Comparison of ENCODE assay signal across 8 mouse cellular contexts in the genomic region with DNA sequence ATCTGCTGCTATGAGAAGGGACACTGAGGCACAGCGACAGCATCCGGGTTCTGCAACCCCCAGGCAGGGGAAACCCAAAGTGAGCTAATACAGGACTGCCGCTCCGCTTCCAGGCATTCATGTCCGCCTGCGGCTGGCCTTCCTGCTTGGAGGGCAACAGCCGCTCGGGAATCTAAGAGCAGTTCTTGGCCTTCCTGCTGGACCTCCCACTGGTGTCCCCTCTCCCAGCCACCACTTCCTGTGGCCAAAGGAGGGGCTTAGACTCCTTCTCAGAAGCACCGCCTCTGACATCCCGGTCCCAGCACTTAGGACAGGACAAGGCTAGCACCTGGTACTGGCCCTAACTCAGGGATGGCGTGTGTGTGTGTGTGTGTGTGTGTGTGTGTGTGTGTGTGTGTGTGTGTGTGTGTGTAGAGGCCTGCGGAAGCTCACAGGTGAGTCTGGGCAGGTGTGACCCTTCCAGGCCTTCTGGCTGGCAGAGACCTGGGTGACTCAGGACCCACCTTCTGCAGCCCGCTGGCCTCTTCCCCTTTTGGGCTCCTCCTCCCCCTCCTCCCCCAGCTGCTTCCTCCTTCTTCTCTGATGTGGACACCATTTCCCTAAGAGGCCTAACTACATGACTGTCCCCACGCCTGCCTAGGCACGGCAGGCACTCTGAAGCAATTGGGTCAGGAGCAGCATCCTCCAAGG. TPM values are rescaled to one million over a fixed set of nuclear protein-coding genes. Genes with fewer than 3 reads are reported as not detected.
DNase-seq lines count a peak whose midpoint lies in the region; ATAC-seq and TF ChIP-seq lines count a peak whose summit lies in the region.

No protein-coding gene starts in this region.

- H3K9ac ChIP-seq in forebrain, embryonic 14.5 days (ENCODE audit: low read length): peak overlapping the region; percentile 69
- H3K9ac ChIP-seq in liver, embryonic 14.5 days (replicated peaks): no peak overlapping the region

- no peak overlapping the region for H3K4me3 ChIP-seq in forebrain, embryonic 14.5 days (ENCODE audit: low read depth, low read length)
- no peak overlapping the region for H3K4me3 ChIP-seq in liver, embryonic 14.5 days (ENCODE audit: insufficient read depth in 1 of 2, low read depth in 2 of 2, low read length in 2 of 2)

- no peak for TF ChIP-seq EP300 in liver, embryonic 14.5 days (IDR thresholded peaks at IDR 0.05; ENCODE audit: low read depth)

- no peak for ATAC-seq in forebrain, embryonic 14.5 days
- no peak for ATAC-seq in liver, embryonic 14.5 days (ENCODE audit: insufficient read depth)
- peak; percentile 79 for ATAC-seq in neutrophil, adult 5-6 weeks (ENCODE audit: extremely low read depth, insufficient number of reproducible peaks, low FRiP score, poor library complexity, severe bottlenecking)

- peaks cover 23% of the 10 kb centered on the region for H3K36me3 ChIP-seq in forebrain, embryonic 14.5 days (ENCODE audit: control insufficient read depth, insufficient read depth, low read length)
- H3K36me3 ChIP-seq in liver, embryonic 14.5 days (replicated peaks; ENCODE audit: control insufficient read depth, insufficient read depth, low read depth): 0 out of 2 replicates have a peak, but pooled peaks cover 6% of the 10 kb centered on the region

- TF ChIP-seq CTCF in liver, embryonic 14.5 days (IDR thresholded peaks at IDR 0.05; ENCODE audit: low read depth): no peak

- WGBS in forebrain, embryonic 14.5 days: 34% methylated on average over 13 of the region's 15 CpGs
- 52% methylated on average over 14 of the region's 15 CpGs for WGBS in liver, embryonic 14.5 days (ENCODE audit: insufficient replicate concordance)

- H3K27me3 ChIP-seq in forebrain, embryonic 14.5 days (replicated peaks; ENCODE audit: control insufficient read depth, insufficient read depth, low read length): no peaks in the 10 kb centered on the region
- H3K27me3 ChIP-seq in liver, embryonic 14.5 days (ENCODE audit: control insufficient read depth, insufficient read depth, low read length): no peaks in the 10 kb centered on the region

- peak overlapping the region; percentile 48 for H3K4me2 ChIP-seq in forebrain, embryonic 14.5 days (ENCODE audit: low read length)
- peak overlapping the region; percentile 13; the same call in 1 of the 2 replicates for H3K4me2 ChIP-seq in liver, embryonic 14.5 days (ENCODE audit: low read depth)

- H3K27ac ChIP-seq in forebrain, embryonic 14.5 days (ENCODE audit: low read depth, low read length): peak overlapping the region; percentile 96
- no peak overlapping the region for H3K27ac ChIP-seq in liver, embryonic 14.5 days

- peaks cover 69% of the 10 kb centered on the region for H3K4me1 ChIP-seq in forebrain, embryonic 14.5 days (ENCODE audit: control insufficient read depth, insufficient read depth, low read length)
- H3K4me1 ChIP-seq in liver, embryonic 14.5 days (replicated peaks; ENCODE audit: control insufficient read depth in 2 of 2, insufficient read depth in 2 of 2, low read length in 1 of 2): peaks cover 37 to 45% of the 10 kb centered on the region in 2 experiments

- H3K9me3 ChIP-seq in forebrain, embryonic 14.5 days (replicated peaks; ENCODE audit: control insufficient read depth, low read length): no peaks in the 10 kb centered on the region
- H3K9me3 ChIP-seq in liver, embryonic 14.5 days (ENCODE audit: control insufficient read depth, low read length): no peaks in the 10 kb centered on the region

- peak; percentile 72 to 73 for DNase-seq in lung, adult 18-20 months
- no peak for DNase-seq in lung, postnatal 25 days (ENCODE audit: low spot score)
- DNase-seq in forebrain, embryonic 14.5 days (ENCODE audit: low spot score): no peak
- peak; percentile 52 for DNase-seq in induced T-regulatory cell, adult 2 months (ENCODE audit: low read depth)
- DNase-seq in liver, embryonic 14.5 days (ENCODE audit: low read depth in 3 of 3, low spot score in 3 of 3): no peak
- no peak for DNase-seq in thymus, adult 18-20 months
- no peak for DNase-seq in layer of hippocampus, adult 9-10 months (ENCODE audit: low spot score)

RNA-seq across cellular contexts. Expression of a gene that starts 6.3 kb away (rescaled TPM):
- polyA plus RNA-seq in forebrain, embryonic 14.5 days (2014; fragmentation: Nextera tagmentation; extraction: Ambion mirVana): 371 and 423 TPM in 2 replicates
- 94.3 and 124 TPM in 2 replicates for polyA plus RNA-seq in liver, embryonic 14.5 days (2012; rRNA removed)
- 137 and 138 TPM in 2 replicates for polyA plus RNA-seq in liver, embryonic 14.5 days (2014; fragmentation: Nextera tagmentation; extraction: Ambion mirVana)
- 1,051 and 1,081 TPM in 2 replicates for total RNA-seq in neutrophil, adult 5-6 weeks (2017)

RNA-seq across cellular contexts. Expression of a gene that starts 19.8 kb away (rescaled TPM):
- polyA plus RNA-seq in forebrain, embryonic 14.5 days (2014; fragmentation: Nextera tagmentation; extraction: Ambion mirVana): 0.85 and 1.3 TPM in 2 replicates
- polyA plus RNA-seq in liver, embryonic 14.5 days (2012; rRNA removed): 0.22 and 0.31 TPM in 2 replicates
- 0.25 and 0.33 TPM in 2 replicates for polyA plus RNA-seq in liver, embryonic 14.5 days (2014; fragmentation: Nextera tagmentation; extraction: Ambion mirVana)
- 0.12 TPM in 2 replicates for total RNA-seq in neutrophil, adult 5-6 weeks (2017)

RNA-seq across cellular contexts. Expression of a gene that starts 40.5 kb away (rescaled TPM):
- polyA plus RNA-seq in forebrain, embryonic 14.5 days (2014; fragmentation: Nextera tagmentation; extraction: Ambion mirVana): 32.8 and 32.9 TPM in 2 replicates
- polyA plus RNA-seq in liver, embryonic 14.5 days (2012; rRNA removed): 23.5 and 25.0 TPM in 2 replicates
- polyA plus RNA-seq in liver, embryonic 14.5 days (2014; fragmentation: Nextera tagmentation; extraction: Ambion mirVana): 15.7 and 19.7 TPM in 2 replicates
- not detected in 2 replicates for total RNA-seq in neutrophil, adult 5-6 weeks (2017)

RNA-seq across cellular contexts. Expression of a gene that starts 41.4 kb away (rescaled TPM):
- polyA plus RNA-seq in forebrain, embryonic 14.5 days (2014; fragmentation: Nextera tagmentation; extraction: Ambion mirVana): 18.7 and 19.1 TPM in 2 replicates
- polyA plus RNA-seq in liver, embryonic 14.5 days (2012; rRNA removed): 113 and 135 TPM in 2 replicates
- 149 and 173 TPM in 2 replicates for polyA plus RNA-seq in liver, embryonic 14.5 days (2014; fragmentation: Nextera tagmentation; extraction: Ambion mirVana)
- total RNA-seq in neutrophil, adult 5-6 weeks (2017): 11.2 and 20.1 TPM in 2 replicates

RNA-seq across cellular contexts. Expression of a gene that starts 48.2 kb away (rescaled TPM):
- 0.66 and 1.0 TPM in 2 replicates for polyA plus RNA-seq in forebrain, embryonic 14.5 days (2014; fragmentation: Nextera tagmentation; extraction: Ambion mirVana)
- 0.45 and 0.80 TPM in 2 replicates for polyA plus RNA-seq in liver, embryonic 14.5 days (2012; rRNA removed)
- polyA plus RNA-seq in liver, embryonic 14.5 days (2014; fragmentation: Nextera tagmentation; extraction: Ambion mirVana): 0.69 and 0.87 TPM in 2 replicates
- total RNA-seq in neutrophil, adult 5-6 weeks (2017): 2.2 TPM in 1 of 2 replicates, not detected in the other

Comparison
In these comparisons a context has a peak if more than half of its experiments do, and no peak if none do; other contexts are left out.
1. DNase-seq: peak in lung, adult 18-20 months (2 of 2) and induced T-regulatory cell, adult 2 months (single experiment); none in lung, postnatal 25 days (single experiment), forebrain, embryonic 14.5 days (single experiment), liver, embryonic 14.5 days (0 of 3), thymus, adult 18-20 months (0 of 2) and layer of hippocampus, adult 9-10 months (single experiment).